Mouse (Mus musculus) effector memory CD4-positive, alpha-beta T cell, adult 5 months (primary cell): Measurements from ENCODE around the gene Olfr341. TPM values are rescaled to one million over a fixed set of nuclear protein-coding genes. Genes with fewer than 3 reads are reported as not detected.

Experiments used
- polyA plus RNA-seq: library from polyadenylated mRNA; unstranded; fragments of 100-300 nt; shearing (Covaris generic); gene quantifications from one replicate; pipeline ENCODE4 v1.2.1, GENCODE M21; 2017

The Olfr341 gene
- 0.12 TPM for polyA plus RNA-seq

GRCm38 (mm10) chr2:36482368-36482767, at the start of gene Olfr341:
TSS of gene Olfr341 (minus strand) at chr2:36482468.

GRCm38 (mm10) chr2:36524698-36525097, 42.4 kb upstream of the Olfr341 start, which contains the start of gene Olfr342:
TSS of gene Olfr342 (plus strand) at chr2:36524998.

GRCm38 (mm10) chr2:36452287-36452686, 30.0 kb downstream of the Olfr341 start, which contains the start of gene Olfr340:
TSS of gene Olfr340 (plus strand) at chr2:36452587.

Other genes with a start within 250 kb of the Olfr341 start
- gene Olfr338, start 108.9 kb downstream of the Olfr341 start, polyA plus RNA-seq, result 0.06 TPM
- gene Olfr339, start 63.5 kb downstream of the Olfr341 start, polyA plus RNA-seq, result not detected
- gene Olfr340, start 29.9 kb downstream of the Olfr341 start, polyA plus RNA-seq, result not detected
- gene Olfr342, start 42.5 kb upstream of the Olfr341 start, polyA plus RNA-seq, result not detected
- gene Olfr344, start 84.2 kb upstream of the Olfr341 start, polyA plus RNA-seq, result not detected
- not detected for gene Olfr345, start 157.6 kb upstream of the Olfr341 start, polyA plus RNA-seq
- gene Olfr346, start 203.3 kb upstream of the Olfr341 start, polyA plus RNA-seq, result not detected
- gene Olfr347, start 249.4 kb upstream of the Olfr341 start, polyA plus RNA-seq, result not detected